Mouse (Mus musculus) heart, postnatal 4 days (tissue): Measurements from ENCODE around the gene Gm37240. TPM values are rescaled to one million over a fixed set of nuclear protein-coding genes. Genes with fewer than 3 reads are reported as not detected.

Experiments
- DNase-seq: peaks from one replicate; pipeline ENCODE4 v3.0.0; 2021
- total RNA-seq, 2 experiments: library from RNA; stranded (reverse); gene quantifications; 2 replicates each; pipeline ENCODE4 v1.2.3; 2021

Gm37240 gene
- total RNA-seq, 2 experiments from 2014 or later, result 19.6 to 20.6 TPM

- DNase-seq, result peak; percentile 100
Measured at GRCm38 (mm10) chr3:84814157-84814761, 1073.1 kb downstream of the Gm37240 start.

- DNase-seq, result no peak
Measured at GRCm38 (mm10) chr3:84813436-84814156, 1073.7 kb downstream of the Gm37240 start.

GRCm38 (mm10) chr3:84810803-84811202, 1076.5 kb downstream of the Gm37240 start:
- DNase-seq, result no peak

- DNase-seq, result no peak
Measured at GRCm38 (mm10) chr3:84808906-84809305, 1078.4 kb downstream of the Gm37240 start.

GRCm38 (mm10) chr3:84807826-84808225, 1079.5 kb downstream of the Gm37240 start:
- no peak for DNase-seq

GRCm38 (mm10) chr3:84806206-84806605, 1081.1 kb downstream of the Gm37240 start:
- DNase-seq, result no peak

- no peak for DNase-seq
Measured at GRCm38 (mm10) chr3:84804036-84804435, 1083.3 kb downstream of the Gm37240 start.

GRCm38 (mm10) chr3:84787914-84788313, 1099.4 kb downstream of the Gm37240 start:
- DNase-seq, result no peak

- DNase-seq, result no peak
Measured at GRCm38 (mm10) chr3:84776084-84776483, 1111.2 kb downstream of the Gm37240 start.

- DNase-seq, result no peak
Measured at GRCm38 (mm10) chr3:84775577-84775976, 1111.7 kb downstream of the Gm37240 start.

GRCm38 (mm10) chr3:84775067-84775423, 1112.3 kb downstream of the Gm37240 start:
- no peak for DNase-seq

- no peak for DNase-seq
Measured at GRCm38 (mm10) chr3:84774246-84775066, 1112.9 kb downstream of the Gm37240 start.

- DNase-seq, result no peak
Measured at GRCm38 (mm10) chr3:84771980-84772379, 1115.3 kb downstream of the Gm37240 start.

GRCm38 (mm10) chr3:84770518-84770917, 1116.8 kb downstream of the Gm37240 start:
- DNase-seq, result no peak

- DNase-seq, result no peak
Measured at GRCm38 (mm10) chr3:84769411-84769810, 1117.9 kb downstream of the Gm37240 start.

- no peak for DNase-seq
Measured at GRCm38 (mm10) chr3:84768940-84769339, 1118.4 kb downstream of the Gm37240 start.

GRCm38 (mm10) chr3:84753816-84754215, 1133.5 kb downstream of the Gm37240 start:
- no peak for DNase-seq

- DNase-seq, result no peak
Measured at GRCm38 (mm10) chr3:84749222-84749621, 1138.1 kb downstream of the Gm37240 start.

GRCm38 (mm10) chr3:84748139-84748538, 1139.2 kb downstream of the Gm37240 start:
- DNase-seq, result no peak

GRCm38 (mm10) chr3:84745537-84746189, 1141.7 kb downstream of the Gm37240 start:
- peak; percentile 77 for DNase-seq

GRCm38 (mm10) chr3:84744707-84745106, 1142.6 kb downstream of the Gm37240 start:
- DNase-seq, result peak; percentile 56

- no peak for DNase-seq
Measured at GRCm38 (mm10) chr3:84740050-84740596, 1147.2 kb downstream of the Gm37240 start.
